Mouse (Mus musculus): ENCODE measurements around the gene Theg. TPM values are rescaled to one million over a fixed set of nuclear protein-coding genes. Genes with fewer than 3 reads are reported as not detected.
A peak's percentile ranks its signal among the peaks of the same experiment; 100 is the strongest.

The Theg gene
- polyA plus RNA-seq, 1 experiment from 2014 or later, result not detected

- Histone ChIP-seq H3K27me3 (replicated peaks; ENCODE audit: control insufficient read depth, insufficient read depth, low read length) (no peaks in the 10 kb centered on the region), H3K36me3 (ENCODE audit: control insufficient read depth, insufficient read depth) (no peaks in the 10 kb centered on the region), H3K27ac (ENCODE audit: low read length) (no peak overlapping the region), H3K4me3 (replicated peaks; ENCODE audit: low read length) (no peak overlapping the region), H3K4me2 (ENCODE audit: low read length) (no peak overlapping the region), H3K9ac (replicated peaks; ENCODE audit: low read depth, low read length) (no peak overlapping the region), H3K4me1 (replicated peaks; ENCODE audit: control insufficient read depth, insufficient read depth, low read length) (no peaks in the 10 kb centered on the region), H3K9me3 (ENCODE audit: control insufficient read depth, low read length) (0 out of 2 replicates have a peak, but pooled peaks cover 3% of the 10 kb centered on the region)
- WGBS, result 97% methylated on average over 6 of the region's 6 CpGs
- no peak for ATAC-seq
Observed at GRCm38 (mm10) chr10:79574796-79575195, 12.3 kb downstream of the Theg start.

DNA sequence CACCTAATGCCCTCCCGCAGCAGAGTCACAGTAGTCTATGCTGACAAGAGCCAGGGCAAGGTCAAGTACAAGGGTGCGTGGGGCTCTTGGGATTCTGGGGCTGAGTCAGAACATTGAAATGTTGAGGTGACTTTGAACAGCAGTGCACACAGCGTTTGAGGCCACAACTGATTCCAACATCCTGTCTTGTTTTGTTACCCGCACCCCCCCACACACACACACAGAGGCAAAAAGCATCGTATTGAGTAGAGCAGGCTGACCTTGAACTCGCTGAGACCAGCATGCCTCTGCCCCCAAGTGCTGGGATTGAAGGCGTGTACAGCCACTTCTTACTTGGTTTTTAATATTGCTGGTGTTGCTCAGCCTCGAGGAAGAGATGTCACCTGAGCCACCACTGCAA lies 12.8 kb downstream of the Theg start:
- Histone ChIP-seq H3K36me3 (ENCODE audit: control insufficient read depth, insufficient read depth) (no peaks in the 10 kb centered on the region), H3K4me2 (ENCODE audit: low read length) (no peak overlapping the region), H3K9me3 (ENCODE audit: control insufficient read depth, low read length) (0 out of 2 replicates have a peak, but pooled peaks cover 3% of the 10 kb centered on the region), H3K9ac (replicated peaks; ENCODE audit: low read depth, low read length) (no peak overlapping the region), H3K27ac (ENCODE audit: low read length) (no peak overlapping the region), H3K27me3 (replicated peaks; ENCODE audit: control insufficient read depth, insufficient read depth, low read length) (no peaks in the 10 kb centered on the region), H3K4me3 (replicated peaks; ENCODE audit: low read length) (no peak overlapping the region), H3K4me1 (replicated peaks; ENCODE audit: control insufficient read depth, insufficient read depth, low read length) (no peaks in the 10 kb centered on the region)
- ATAC-seq, result no peak
- 83% methylated on average over 8 of the region's 8 CpGs for WGBS

GRCm38 (mm10) chr10:79573611-79574010 lies 13.5 kb downstream of the Theg start:
- Histone ChIP-seq H3K4me1 (replicated peaks; ENCODE audit: control insufficient read depth, insufficient read depth, low read length) (no peaks in the 10 kb centered on the region), H3K36me3 (ENCODE audit: control insufficient read depth, insufficient read depth) (no peaks in the 10 kb centered on the region), H3K9ac (replicated peaks; ENCODE audit: low read depth, low read length) (no peak overlapping the region), H3K9me3 (ENCODE audit: control insufficient read depth, low read length) (0 out of 2 replicates have a peak, but pooled peaks cover 3% of the 10 kb centered on the region), H3K4me2 (ENCODE audit: low read length) (no peak overlapping the region), H3K4me3 (replicated peaks; ENCODE audit: low read length) (no peak overlapping the region), H3K27me3 (replicated peaks; ENCODE audit: control insufficient read depth, insufficient read depth, low read length) (no peaks in the 10 kb centered on the region), H3K27ac (ENCODE audit: low read length) (no peak overlapping the region)
- ATAC-seq, result no peak
- 89% methylated on average over 6 of the region's 6 CpGs for WGBS

DNA sequence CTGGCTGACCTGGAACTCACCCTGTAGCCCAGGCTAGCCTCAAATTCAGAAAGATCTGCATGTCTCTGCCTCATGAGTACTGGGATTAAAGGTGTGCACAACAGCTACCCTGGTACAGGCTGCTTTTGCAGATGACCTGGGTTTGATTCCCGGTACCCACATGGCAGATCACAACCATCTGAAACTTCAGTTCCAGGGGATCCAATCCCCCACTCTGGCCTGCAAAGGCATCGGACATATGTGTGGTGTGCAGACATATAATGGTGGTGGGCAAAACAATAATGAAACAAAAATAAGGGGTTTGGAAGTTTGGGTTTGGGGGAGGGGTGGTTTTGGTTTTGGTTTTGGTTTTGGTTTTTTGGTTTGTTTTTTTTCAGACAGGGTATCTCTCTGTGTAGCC lies 15.8 kb downstream of the Theg start:
- no peak overlapping the region for H3K4me2 ChIP-seq (ENCODE audit: low read length)
- H3K9me3 ChIP-seq (ENCODE audit: control insufficient read depth, low read length), result no peaks in the 10 kb centered on the region
- WGBS, result 98% methylated on average over 2 of the region's 2 CpGs
- H3K36me3 ChIP-seq (ENCODE audit: control insufficient read depth, insufficient read depth), result no peaks in the 10 kb centered on the region
- H3K4me1 ChIP-seq (replicated peaks; ENCODE audit: control insufficient read depth, insufficient read depth, low read length), result no peaks in the 10 kb centered on the region
- no peak overlapping the region for H3K4me3 ChIP-seq (replicated peaks; ENCODE audit: low read length)
- no peak overlapping the region for H3K27ac ChIP-seq (ENCODE audit: low read length)
- H3K9ac ChIP-seq (replicated peaks; ENCODE audit: low read depth, low read length), result no peak overlapping the region
- no peak for ATAC-seq
- H3K27me3 ChIP-seq (replicated peaks; ENCODE audit: control insufficient read depth, insufficient read depth, low read length), result no peaks in the 10 kb centered on the region

GRCm38 (mm10) chr10:79569921-79570320 lies 17.2 kb downstream of the Theg start:
- Histone ChIP-seq H3K36me3 (ENCODE audit: control insufficient read depth, insufficient read depth) (no peaks in the 10 kb centered on the region), H3K9ac (replicated peaks; ENCODE audit: low read depth, low read length) (no peak overlapping the region), H3K27me3 (replicated peaks; ENCODE audit: control insufficient read depth, insufficient read depth, low read length) (no peaks in the 10 kb centered on the region), H3K9me3 (ENCODE audit: control insufficient read depth, low read length) (no peaks in the 10 kb centered on the region), H3K4me1 (replicated peaks; ENCODE audit: control insufficient read depth, insufficient read depth, low read length) (no peaks in the 10 kb centered on the region), H3K27ac (ENCODE audit: low read length) (no peak overlapping the region), H3K4me3 (replicated peaks; ENCODE audit: low read length) (no peak overlapping the region), H3K4me2 (ENCODE audit: low read length) (no peak overlapping the region)
- no peak for ATAC-seq
- 94% methylated on average over 5 of the region's 5 CpGs for WGBS

- Histone ChIP-seq H3K4me1 (replicated peaks; ENCODE audit: control insufficient read depth, insufficient read depth, low read length) (peaks cover 5% of the 10 kb centered on the region), H3K4me2 (ENCODE audit: low read length) (no peak overlapping the region), H3K27me3 (replicated peaks; ENCODE audit: control insufficient read depth, insufficient read depth, low read length) (no peaks in the 10 kb centered on the region), H3K9me3 (ENCODE audit: control insufficient read depth, low read length) (no peaks in the 10 kb centered on the region), H3K9ac (replicated peaks; ENCODE audit: low read depth, low read length) (no peak overlapping the region), H3K36me3 (ENCODE audit: control insufficient read depth, insufficient read depth) (no peaks in the 10 kb centered on the region), H3K4me3 (replicated peaks; ENCODE audit: low read length) (no peak overlapping the region), H3K27ac (ENCODE audit: low read length) (no peak overlapping the region)
- ATAC-seq, result no peak
- 92% methylated on average over 2 of the region's 2 CpGs for WGBS
Observed at GRCm38 (mm10) chr10:79559716-79560115, 27.4 kb downstream of the Theg start.

DNA sequence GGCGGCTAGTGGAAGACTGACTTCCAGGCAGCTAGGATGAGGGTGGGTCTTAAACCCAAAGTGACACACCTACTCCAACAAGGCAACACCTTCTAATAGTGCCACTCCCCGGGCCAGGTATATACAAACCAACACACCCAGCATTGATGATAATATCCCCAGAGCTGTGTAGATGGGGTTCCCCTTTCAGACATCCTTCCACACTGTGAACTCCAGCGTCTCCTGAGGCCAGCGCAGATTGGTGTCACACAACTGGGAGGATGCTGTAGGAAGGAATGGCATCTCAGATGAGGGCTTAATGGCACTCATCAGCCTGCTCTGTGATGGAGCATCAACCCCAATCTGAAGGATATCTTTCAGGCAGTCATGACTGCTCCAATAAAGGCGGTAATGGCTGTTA lies 29.6 kb downstream of the Theg start:
- no peak for ATAC-seq
- no peak overlapping the region for H3K4me3 ChIP-seq (replicated peaks; ENCODE audit: low read length)

GRCm38 (mm10) chr10:79556951-79557350 lies 30.2 kb downstream of the Theg start:
- H3K9me3 ChIP-seq (ENCODE audit: control insufficient read depth, low read length), result no peaks in the 10 kb centered on the region
- no peak overlapping the region for H3K9ac ChIP-seq (replicated peaks; ENCODE audit: low read depth, low read length)
- no peaks in the 10 kb centered on the region for H3K36me3 ChIP-seq (ENCODE audit: control insufficient read depth, insufficient read depth)
- H3K4me1 ChIP-seq (replicated peaks; ENCODE audit: control insufficient read depth, insufficient read depth, low read length), result peaks cover 23% of the 10 kb centered on the region
- WGBS, result 87% methylated on average over 5 of the region's 5 CpGs
- no peak for ATAC-seq
- H3K4me3 ChIP-seq (replicated peaks; ENCODE audit: low read length), result no peak overlapping the region
- H3K27ac ChIP-seq (ENCODE audit: low read length), result no peak overlapping the region
- H3K4me2 ChIP-seq (ENCODE audit: low read length), result no peak overlapping the region
- no peaks in the 10 kb centered on the region for H3K27me3 ChIP-seq (replicated peaks; ENCODE audit: control insufficient read depth, insufficient read depth, low read length)

More for the DNA sequence above, 29.6 kb downstream of the Theg start:
- Histone ChIP-seq H3K4me1 (replicated peaks; ENCODE audit: control insufficient read depth, insufficient read depth, low read length) (peaks cover 19% of the 10 kb centered on the region), H3K36me3 (ENCODE audit: control insufficient read depth, insufficient read depth) (no peaks in the 10 kb centered on the region), H3K9me3 (ENCODE audit: control insufficient read depth, low read length) (no peaks in the 10 kb centered on the region), H3K4me2 (ENCODE audit: low read length) (no peak overlapping the region), H3K27ac (ENCODE audit: low read length) (no peak overlapping the region), H3K9ac (replicated peaks; ENCODE audit: low read depth, low read length) (no peak overlapping the region), H3K27me3 (replicated peaks; ENCODE audit: control insufficient read depth, insufficient read depth, low read length) (no peaks in the 10 kb centered on the region)
- 98% methylated on average over 5 of the region's 5 CpGs for WGBS

GRCm38 (mm10) chr10:79555238-79555724 lies 31.9 kb downstream of the Theg start:
- H3K27ac ChIP-seq (ENCODE audit: low read length), result no peak overlapping the region
- peak overlapping the region; percentile 66 for H3K4me3 ChIP-seq (replicated peaks; ENCODE audit: low read length)
- no peaks in the 10 kb centered on the region for H3K27me3 ChIP-seq (replicated peaks; ENCODE audit: control insufficient read depth, insufficient read depth, low read length)
- H3K4me2 ChIP-seq (ENCODE audit: low read length), result peak overlapping the region; percentile 76
- WGBS, result 22% methylated on average over 7 of the region's 7 CpGs
- peak overlapping the region; percentile 90 for H3K9ac ChIP-seq (replicated peaks; ENCODE audit: low read depth, low read length)
- H3K4me1 ChIP-seq (replicated peaks; ENCODE audit: control insufficient read depth, insufficient read depth, low read length), result peaks cover 23% of the 10 kb centered on the region
- H3K9me3 ChIP-seq (ENCODE audit: control insufficient read depth, low read length), result no peaks in the 10 kb centered on the region
- no peaks in the 10 kb centered on the region for H3K36me3 ChIP-seq (ENCODE audit: control insufficient read depth, insufficient read depth)
- ATAC-seq, result peak; percentile 9; the same call in 1 of the 2 replicates
